Mouse (Mus musculus): Measurements from ENCODE around the gene Erich6. TPM values are rescaled to one million over a fixed set of nuclear protein-coding genes. Genes with fewer than 3 reads are reported as not detected.

The Erich6 gene
- polyA plus RNA-seq, 1 experiment from 2014 or later = not detected

DNA sequence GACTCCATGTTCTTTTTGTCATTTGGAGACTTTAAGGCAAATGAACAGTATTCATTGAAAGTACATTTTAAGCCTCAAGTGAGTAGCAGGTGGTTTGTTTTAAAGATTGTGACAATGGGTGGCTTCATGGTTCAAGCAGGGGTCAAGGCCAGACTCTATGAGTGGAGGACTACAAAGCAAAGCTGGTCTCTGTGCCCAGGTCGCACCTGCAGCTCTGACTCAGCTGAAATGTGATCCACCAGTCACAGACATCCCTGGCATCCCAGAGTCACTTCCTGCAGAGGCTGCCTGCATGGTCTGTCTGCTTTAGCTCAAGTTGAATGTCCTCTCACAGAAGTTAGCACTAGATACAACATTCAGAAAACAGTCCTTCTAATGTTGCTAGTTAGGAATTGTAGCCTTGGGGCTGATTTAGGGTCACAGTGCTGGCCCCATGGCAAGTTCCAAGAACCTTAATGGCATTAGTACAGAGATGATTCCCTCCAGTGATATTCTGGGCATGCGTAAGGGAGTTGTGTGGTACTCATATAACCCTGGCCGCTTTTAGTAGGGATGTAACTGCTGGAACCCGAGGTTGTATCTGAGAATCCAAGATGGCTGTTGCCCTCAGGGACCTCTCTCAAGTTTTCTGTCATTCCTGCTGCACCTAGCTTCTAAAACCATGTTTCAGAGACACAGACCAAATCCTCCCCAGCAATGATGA is 35.6 kb upstream of the Erich6 start:
- ATAC-seq = 0 out of 2 replicates have a peak, but pooled peaks have one; percentile 20
- peaks cover 14% of the 10 kb centered on the region for H3K4me1 ChIP-seq (replicated peaks)
- H3K4me2 ChIP-seq (replicated peaks) = no peak overlapping the region
- no peak overlapping the region for H3K27ac ChIP-seq
- no peaks in the 10 kb centered on the region for H3K36me3 ChIP-seq
- H3K27me3 ChIP-seq (replicated peaks) = no peaks in the 10 kb centered on the region
- H3K9ac ChIP-seq = no peak overlapping the region
- no peak overlapping the region for H3K4me3 ChIP-seq (replicated peaks)
- H3K9me3 ChIP-seq = no peaks in the 10 kb centered on the region
- 55% methylated on average over 4 of the region's 4 CpGs for WGBS

DNA sequence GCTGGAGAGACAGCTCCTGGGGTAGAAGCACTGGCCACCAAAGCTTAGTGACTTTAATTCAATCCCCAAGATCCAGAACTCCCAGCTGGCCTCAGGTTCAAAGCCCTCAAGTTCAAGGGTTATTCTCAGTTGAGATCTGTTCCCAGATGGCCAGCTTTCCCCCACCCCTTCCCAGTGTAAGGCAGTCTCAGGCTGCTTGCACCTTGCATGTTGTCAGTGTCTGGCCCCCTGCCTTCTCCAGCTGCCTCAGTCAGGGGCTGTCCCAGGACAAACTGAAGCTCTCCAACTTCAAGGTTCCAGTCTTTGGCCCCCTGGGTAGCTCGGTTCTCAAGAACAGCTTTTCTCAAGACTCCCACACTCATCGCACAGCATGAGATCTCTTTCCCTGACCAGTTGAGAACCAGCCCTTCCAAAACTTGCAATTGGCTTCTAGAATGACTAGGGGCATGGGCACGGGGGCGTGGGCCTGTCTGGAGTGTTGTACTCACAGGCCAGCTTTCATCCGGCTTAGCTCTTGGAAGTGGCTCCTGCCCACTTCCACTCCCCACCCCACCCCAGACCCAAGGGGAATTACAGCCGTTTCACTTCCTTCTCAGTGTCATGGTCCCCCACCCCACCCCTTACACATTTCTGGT is 34.7 kb upstream of the Erich6 start:
- no peaks in the 10 kb centered on the region for H3K27me3 ChIP-seq (replicated peaks)
- H3K9me3 ChIP-seq = no peaks in the 10 kb centered on the region
- H3K27ac ChIP-seq = no peak overlapping the region
- H3K4me3 ChIP-seq (replicated peaks) = no peak overlapping the region
- no peak overlapping the region for H3K4me2 ChIP-seq (replicated peaks)
- 59% methylated on average over 6 of the region's 6 CpGs for WGBS
- H3K4me1 ChIP-seq (replicated peaks) = peaks cover 6% of the 10 kb centered on the region
- H3K36me3 ChIP-seq = no peaks in the 10 kb centered on the region
- no peak overlapping the region for H3K9ac ChIP-seq
- ATAC-seq = peak; percentile 45; the same call in 1 of the 2 replicates

GRCm38 (mm10) chr3:58663970-58664369 is 27.0 kb upstream of the Erich6 start:
- no peak overlapping the region for H3K4me2 ChIP-seq (replicated peaks)
- H3K27me3 ChIP-seq (replicated peaks) = no peaks in the 10 kb centered on the region
- H3K9me3 ChIP-seq = no peaks in the 10 kb centered on the region
- no peaks in the 10 kb centered on the region for H3K4me1 ChIP-seq (replicated peaks)
- H3K4me3 ChIP-seq (replicated peaks) = no peak overlapping the region
- H3K36me3 ChIP-seq = no peaks in the 10 kb centered on the region
- WGBS = 90% methylated on average over 7 of the region's 7 CpGs
- H3K9ac ChIP-seq = no peak overlapping the region
- no peak for ATAC-seq
- no peak overlapping the region for H3K27ac ChIP-seq

GRCm38 (mm10) chr3:58660636-58661035 is 23.6 kb upstream of the Erich6 start:
- WGBS = 88% methylated on average over 4 of the region's 4 CpGs

DNA sequence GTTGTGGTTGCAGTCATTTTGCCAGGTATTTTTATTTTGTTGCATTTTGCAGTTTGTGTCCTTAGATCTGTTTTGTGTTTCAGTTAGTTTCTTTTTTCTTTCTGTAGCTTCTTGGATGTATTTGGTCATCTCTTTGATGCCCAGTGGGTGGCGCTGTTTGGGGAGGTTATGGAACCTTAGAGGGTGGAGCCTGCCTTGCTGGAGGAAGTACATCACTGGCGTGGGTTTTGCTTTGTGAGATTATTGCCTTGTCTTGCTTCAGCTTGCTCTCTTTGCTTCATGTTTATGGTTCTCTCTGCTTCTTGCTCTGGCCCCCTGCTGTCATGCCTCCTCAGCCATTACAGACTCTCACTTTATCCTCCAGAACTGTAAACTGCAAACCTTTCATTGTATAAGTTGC is 20.3 kb upstream of the Erich6 start:
- Histone ChIP-seq H3K27ac (no peak overlapping the region), H3K4me3 (replicated peaks) (no peak overlapping the region), H3K9ac (no peak overlapping the region), H3K36me3 (no peaks in the 10 kb centered on the region), H3K27me3 (replicated peaks) (no peaks in the 10 kb centered on the region), H3K4me2 (replicated peaks) (no peak overlapping the region), H3K4me1 (replicated peaks) (no peaks in the 10 kb centered on the region), H3K9me3 (no peaks in the 10 kb centered on the region)
- ATAC-seq = no peak
- 20% methylated on average over 2 of the region's 2 CpGs for WGBS

More at GRCm38 (mm10) chr3:58660636-58661035, 23.6 kb upstream of the Erich6 start:
- H3K27ac ChIP-seq = no peak overlapping the region
- ATAC-seq = no peak
- no peaks in the 10 kb centered on the region for H3K36me3 ChIP-seq
- H3K27me3 ChIP-seq (replicated peaks) = no peaks in the 10 kb centered on the region
- H3K4me2 ChIP-seq (replicated peaks) = no peak overlapping the region
- no peak overlapping the region for H3K9ac ChIP-seq
- no peaks in the 10 kb centered on the region for H3K9me3 ChIP-seq
- no peak overlapping the region for H3K4me3 ChIP-seq (replicated peaks)
- H3K4me1 ChIP-seq (replicated peaks) = no peaks in the 10 kb centered on the region

DNA sequence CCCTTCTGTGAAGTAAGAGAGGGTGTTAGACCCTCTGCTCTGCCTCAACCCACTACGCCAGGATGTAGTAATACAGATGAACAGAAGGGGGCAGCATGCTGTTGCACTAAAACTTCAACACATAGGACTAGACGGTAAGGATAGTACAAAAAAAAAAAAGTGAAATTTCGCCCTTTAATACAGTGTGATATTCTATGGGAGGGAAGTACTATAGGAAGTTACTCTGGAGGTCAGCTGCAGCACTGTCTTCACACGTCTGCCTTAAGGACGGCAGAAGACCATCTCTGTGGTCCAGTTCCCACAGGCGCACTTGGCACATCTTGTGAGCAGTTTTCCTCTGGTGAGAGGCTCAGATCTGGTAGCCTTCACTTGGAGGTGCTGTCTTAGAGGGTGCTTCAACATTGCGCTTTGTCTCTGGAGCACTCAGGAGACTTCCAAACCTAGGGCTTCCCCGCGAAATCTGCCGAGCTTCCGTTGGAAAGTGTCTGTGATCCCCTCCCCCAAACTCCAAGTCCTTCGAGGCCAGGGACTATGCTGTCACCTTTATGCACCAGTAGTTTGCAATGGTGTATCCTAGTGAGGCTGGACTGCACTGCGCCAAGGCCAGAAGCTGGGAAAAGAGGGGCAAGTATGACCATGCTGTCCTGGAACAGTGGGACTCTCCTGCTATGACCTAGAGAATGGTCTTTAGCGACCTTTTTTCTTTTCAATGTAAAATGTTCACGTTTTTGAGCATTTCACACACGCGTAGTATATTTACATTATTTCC is 18.5 kb upstream of the Erich6 start:
- Histone ChIP-seq H3K9me3 (no peaks in the 10 kb centered on the region), H3K27ac (no peak overlapping the region), H3K4me3 (replicated peaks) (no peak overlapping the region), H3K27me3 (replicated peaks) (no peaks in the 10 kb centered on the region), H3K4me1 (replicated peaks) (no peaks in the 10 kb centered on the region), H3K4me2 (replicated peaks) (no peak overlapping the region), H3K9ac (no peak overlapping the region), H3K36me3 (no peaks in the 10 kb centered on the region)
- ATAC-seq = peak; percentile 67; the same call in 1 of the 2 replicates
- WGBS = 53% methylated on average over 17 of the region's 17 CpGs

GRCm38 (mm10) chr3:58653907-58654306 is 16.9 kb upstream of the Erich6 start:
- Histone ChIP-seq H3K27me3 (replicated peaks) (no peaks in the 10 kb centered on the region), H3K4me3 (replicated peaks) (no peak overlapping the region), H3K9me3 (no peaks in the 10 kb centered on the region), H3K4me1 (replicated peaks) (no peaks in the 10 kb centered on the region), H3K9ac (no peak overlapping the region), H3K36me3 (no peaks in the 10 kb centered on the region), H3K4me2 (replicated peaks) (no peak overlapping the region), H3K27ac (no peak overlapping the region)
- no peak for ATAC-seq
- 66% methylated on average over 5 of the region's 5 CpGs for WGBS

DNA sequence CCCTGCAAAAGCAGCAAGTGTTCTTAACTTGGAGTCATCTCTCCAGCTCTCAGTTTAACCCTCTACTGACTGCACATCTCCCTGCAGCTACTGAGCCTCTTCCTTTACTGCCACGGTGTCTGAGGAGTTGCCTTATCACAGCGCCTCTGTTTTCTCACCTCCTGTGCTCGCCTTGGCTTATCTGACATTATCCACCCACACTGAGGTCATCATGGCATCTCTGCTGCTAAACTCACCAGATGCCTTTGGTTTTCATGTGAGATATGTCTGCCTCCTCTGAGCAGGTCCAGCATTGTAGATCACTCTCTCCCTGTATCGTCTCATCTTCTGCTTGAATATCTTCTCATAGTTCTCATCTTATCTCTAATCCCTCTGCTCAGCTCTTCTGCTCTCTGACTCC is 13.3 kb upstream of the Erich6 start:
- 49% methylated on average over 4 of the region's 4 CpGs for WGBS
- H3K4me3 ChIP-seq (replicated peaks) = no peak overlapping the region
- no peak overlapping the region for H3K9ac ChIP-seq
- no peaks in the 10 kb centered on the region for H3K4me1 ChIP-seq (replicated peaks)
- H3K4me2 ChIP-seq (replicated peaks) = no peak overlapping the region
- no peak for ATAC-seq
- H3K27me3 ChIP-seq (replicated peaks) = no peaks in the 10 kb centered on the region
- no peaks in the 10 kb centered on the region for H3K9me3 ChIP-seq
- no peak overlapping the region for H3K27ac ChIP-seq
- H3K36me3 ChIP-seq = no peaks in the 10 kb centered on the region

- 71% methylated on average over 2 of the region's 2 CpGs for WGBS
- Histone ChIP-seq H3K4me2 (replicated peaks) (no peak overlapping the region), H3K27me3 (replicated peaks) (no peaks in the 10 kb centered on the region), H3K9ac (no peak overlapping the region), H3K36me3 (no peaks in the 10 kb centered on the region), H3K9me3 (no peaks in the 10 kb centered on the region), H3K4me3 (replicated peaks) (no peak overlapping the region), H3K4me1 (replicated peaks) (no peaks in the 10 kb centered on the region), H3K27ac (no peak overlapping the region)
- ATAC-seq = no peak
These were observed 10.2 kb upstream of the Erich6 start for GRCm38 (mm10) chr3:58647179-58647578.

GRCm38 (mm10) chr3:58646180-58646579 is 9.2 kb upstream of the Erich6 start:
- H3K27ac ChIP-seq = no peak overlapping the region

DNA sequence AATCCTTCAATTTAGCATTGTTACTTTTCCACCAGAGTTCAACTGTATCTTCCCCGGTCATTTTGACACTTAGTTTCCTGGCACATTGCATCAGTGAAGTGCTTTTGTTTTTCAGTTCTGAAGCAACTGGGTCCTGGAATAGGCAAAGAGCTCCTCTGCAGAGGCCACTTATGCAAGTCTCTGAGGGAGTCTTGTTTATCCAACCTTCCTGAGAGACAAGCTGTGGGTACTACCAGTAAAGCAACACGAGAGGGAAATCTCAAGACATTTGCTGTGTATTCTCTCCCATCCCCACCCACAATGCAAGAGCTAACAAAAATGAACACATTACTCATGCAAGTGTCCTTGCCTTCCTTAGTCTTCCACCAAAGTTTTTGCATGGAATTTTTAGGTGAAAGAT is 5.3 kb downstream of the Erich6 start:
- Histone ChIP-seq H3K4me3 (replicated peaks) (no peak overlapping the region), H3K27me3 (replicated peaks) (no peaks in the 10 kb centered on the region)
- no peak for ATAC-seq

More at GRCm38 (mm10) chr3:58646180-58646579, 9.2 kb upstream of the Erich6 start:
- WGBS = 88% methylated on average over 4 of the region's 4 CpGs
- H3K27me3 ChIP-seq (replicated peaks) = no peaks in the 10 kb centered on the region
- H3K4me2 ChIP-seq (replicated peaks) = no peak overlapping the region
- H3K4me3 ChIP-seq (replicated peaks) = no peak overlapping the region
- no peaks in the 10 kb centered on the region for H3K4me1 ChIP-seq (replicated peaks)
- ATAC-seq = no peak
- no peaks in the 10 kb centered on the region for H3K9me3 ChIP-seq
- no peaks in the 10 kb centered on the region for H3K36me3 ChIP-seq
- no peak overlapping the region for H3K9ac ChIP-seq

DNA sequence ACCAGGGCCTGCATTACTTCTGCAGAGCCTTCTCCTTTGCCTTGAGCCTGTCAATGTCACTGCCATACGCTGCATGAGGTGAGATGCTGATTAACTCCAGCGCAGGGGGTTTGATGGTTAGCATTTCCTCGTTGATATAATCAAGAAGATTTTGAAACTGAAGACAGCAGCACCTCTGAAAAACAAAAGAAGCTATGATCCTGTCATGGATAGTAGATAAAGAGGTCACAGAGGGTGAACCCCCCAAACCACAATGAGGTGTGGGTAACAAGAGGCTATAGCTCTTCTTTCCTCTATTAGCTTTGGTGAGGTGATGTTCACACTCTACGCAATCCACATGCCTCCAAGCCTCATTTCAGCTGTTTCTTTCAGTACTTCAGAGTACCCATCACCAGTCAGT is 12.0 kb downstream of the Erich6 start:
- Histone ChIP-seq H3K27me3 (replicated peaks) (no peaks in the 10 kb centered on the region), H3K27ac (no peak overlapping the region), H3K4me1 (replicated peaks) (no peaks in the 10 kb centered on the region), H3K4me3 (replicated peaks) (no peak overlapping the region), H3K36me3 (no peaks in the 10 kb centered on the region), H3K9me3 (no peaks in the 10 kb centered on the region), H3K4me2 (replicated peaks) (no peak overlapping the region), H3K9ac (no peak overlapping the region)
- WGBS = 84% methylated on average over 4 of the region's 4 CpGs
- ATAC-seq = no peak

More for the DNA sequence above, 5.3 kb downstream of the Erich6 start:
- WGBS = 81% methylated on average over 2 of the region's 2 CpGs
- no peak overlapping the region for H3K4me2 ChIP-seq (replicated peaks)
- H3K36me3 ChIP-seq = no peaks in the 10 kb centered on the region
- H3K27ac ChIP-seq = no peak overlapping the region
- no peaks in the 10 kb centered on the region for H3K4me1 ChIP-seq (replicated peaks)
- no peaks in the 10 kb centered on the region for H3K9me3 ChIP-seq
- no peak overlapping the region for H3K9ac ChIP-seq
